8 mouse cellular contexts compared by ENCODE assay signal in genomic region chr4:126321111-126321853, GRCm38 (mm10). TPM values are rescaled to one million over a fixed set of nuclear protein-coding genes. Genes with fewer than 3 reads are reported as not detected.
DNase-seq lines count a peak whose midpoint lies in the region; ATAC-seq and TF ChIP-seq lines count a peak whose summit lies in the region.

Adprhl2 (minus strand) TSS chr4:126321703.

- TF ChIP-seq CTCF in heart, adult 2 months (IDR thresholded peaks at IDR 0.05): peak; percentile 100; the same call in 1 of the 2 replicates

- ATAC-seq in embryonic facial prominence, embryonic 13.5 days (ENCODE audit: insufficient number of reproducible peaks, insufficient read depth, low FRiP score, low TSS enrichment, low read depth): peak; percentile 59; the same call in 1 of the 2 replicates
- ATAC-seq in limb, embryonic 13.5 days (ENCODE audit: low FRiP score, low read depth): peak; percentile 74
- ATAC-seq in midbrain, embryonic 16.5 days: peak; percentile 85

- H3K4me2 ChIP-seq in embryonic facial prominence, embryonic 13.5 days: peak within 1 kb of the TSS; percentile 85
- peak within 1 kb of the TSS; percentile 84 for H3K4me2 ChIP-seq in limb, embryonic 13.5 days (replicated peaks)
- H3K4me2 ChIP-seq in midbrain, embryonic 16.5 days (ENCODE audit: low read length): peak within 1 kb of the TSS; percentile 89

- peak; percentile 93 for TF ChIP-seq EP300 in heart, adult 2 months (IDR thresholded peaks at IDR 0.05; ENCODE audit: insufficient read depth, low read depth, low read length)

- H3K27me3 ChIP-seq in embryonic facial prominence, embryonic 13.5 days: peaks cover 13% of the 10 kb centered on the region
- H3K27me3 ChIP-seq in heart, adult 2 months (ENCODE audit: control insufficient read depth, insufficient read depth, low read length): no peaks in the 10 kb centered on the region
- peaks cover 18% of the 10 kb centered on the region; the same call in 1 of the 2 replicates for H3K27me3 ChIP-seq in limb, embryonic 13.5 days
- peaks cover 6% of the 10 kb centered on the region for H3K27me3 ChIP-seq in midbrain, embryonic 16.5 days (ENCODE audit: control insufficient read depth, insufficient read depth, low read depth, low read length)

- H3K79me2 ChIP-seq in heart, adult 2 months (replicated peaks; ENCODE audit: control insufficient read depth, insufficient read depth, low read length): no peaks in the 10 kb centered on the region; the same call in 1 of the 2 replicates

- peaks cover 38% of the 10 kb centered on the region for H3K4me1 ChIP-seq in embryonic facial prominence, embryonic 13.5 days
- H3K4me1 ChIP-seq in heart, adult 2 months (ENCODE audit: control insufficient read depth, insufficient read depth, low read length): no peaks in the 10 kb centered on the region
- peaks cover 38% of the 10 kb centered on the region for H3K4me1 ChIP-seq in limb, embryonic 13.5 days
- H3K4me1 ChIP-seq in midbrain, embryonic 16.5 days (ENCODE audit: control insufficient read depth, insufficient read depth, low read length): peaks cover 23% of the 10 kb centered on the region

- H3K9me3 ChIP-seq in embryonic facial prominence, embryonic 13.5 days: no peaks in the 10 kb centered on the region
- no peaks in the 10 kb centered on the region for H3K9me3 ChIP-seq in limb, embryonic 13.5 days
- no peaks in the 10 kb centered on the region for H3K9me3 ChIP-seq in midbrain, embryonic 16.5 days (replicated peaks; ENCODE audit: control insufficient read depth, low read length, poor library complexity, severe bottlenecking)

- TF ChIP-seq POLR2A in heart, adult 2 months (IDR thresholded peaks at IDR 0.05; ENCODE audit: insufficient read depth, low read depth, low read length): peak; percentile 71

- intact Hi-C loops in heart, adult 2 months (cut with DNase I): loop anchor here (5.0 kb wide), 1 partner anchor 106 kb away; the partner anchor contains the start of gene Ago3

- DNase-seq in 3134 (ENCODE audit: extremely low read depth, insufficient read length, low spot score): peak; percentile 94
- peak; percentile 99 to 100 for DNase-seq in adrenal gland, postnatal 36 days
- DNase-seq in heart, adult 2 months: peak; percentile 96 to 99
- DNase-seq in kidney, adult 8-10 months: peak; percentile 95 to 98
- peak; percentile 99 for DNase-seq in spleen, postnatal 10 days (ENCODE audit: low spot score in 2 of 2)

- peak within 1 kb of the TSS; percentile 71 for H3K27ac ChIP-seq in embryonic facial prominence, embryonic 13.5 days
- peak within 1 kb of the TSS; percentile 81 for H3K27ac ChIP-seq in heart, adult 2 months
- H3K27ac ChIP-seq in limb, embryonic 13.5 days: peak within 1 kb of the TSS; percentile 78
- H3K27ac ChIP-seq in midbrain, embryonic 16.5 days (ENCODE audit: low read length): peak within 1 kb of the TSS; percentile 89

- under 1% methylated on average over 78 of the region's 80 CpGs for WGBS in embryonic facial prominence, embryonic 13.5 days
- under 1% methylated on average over 80 of the region's 80 CpGs for WGBS in heart, adult 2 months
- under 1% methylated on average over 80 of the region's 80 CpGs for WGBS in limb, embryonic 13.5 days
- under 1% methylated on average over 70 of the region's 80 CpGs for WGBS in midbrain, embryonic 16.5 days

- H3K36me3 ChIP-seq in embryonic facial prominence, embryonic 13.5 days: peaks cover 28% of the 10 kb centered on the region
- no peaks in the 10 kb centered on the region for H3K36me3 ChIP-seq in heart, adult 2 months (ENCODE audit: control insufficient read depth, insufficient read depth, low read length)
- H3K36me3 ChIP-seq in limb, embryonic 13.5 days: peaks cover 33% of the 10 kb centered on the region
- peaks cover 17% of the 10 kb centered on the region for H3K36me3 ChIP-seq in midbrain, embryonic 16.5 days (ENCODE audit: control insufficient read depth, insufficient read depth, low read length)

- peak within 1 kb of the TSS; percentile 91 for H3K9ac ChIP-seq in embryonic facial prominence, embryonic 13.5 days
- H3K9ac ChIP-seq in heart, adult 2 months (ENCODE audit: low read depth, low read length): peak within 1 kb of the TSS; percentile 83
- H3K9ac ChIP-seq in limb, embryonic 13.5 days: peak within 1 kb of the TSS; percentile 88
- H3K9ac ChIP-seq in midbrain, embryonic 16.5 days (ENCODE audit: low read depth, low read length): peak within 1 kb of the TSS; percentile 88

- H3K4me3 ChIP-seq in embryonic facial prominence, embryonic 13.5 days: peak within 1 kb of the TSS; percentile 83
- H3K4me3 ChIP-seq in heart, adult 2 months: peak within 1 kb of the TSS; percentile 91
- H3K4me3 ChIP-seq in limb, embryonic 13.5 days: peak within 1 kb of the TSS; percentile 75
- peak within 1 kb of the TSS; percentile 83 for H3K4me3 ChIP-seq in midbrain, embryonic 16.5 days (ENCODE audit: low read depth, low read length)

RNA-seq across cellular contexts. Expression of gene Adprhl2, which starts in this region (rescaled TPM):
- total RNA-seq in adrenal gland, postnatal 36 days (2021): 10 to 100 TPM; 31.2 to 34.2 TPM
- 94.3 and 97.5 TPM in 2 replicates for polyA plus RNA-seq in embryonic facial prominence, embryonic 13.5 days (2015; fragmentation: Nextera tagmentation; extraction: Ambion mirVana)
- 10 to 100 TPM; 12.9 to 13.0 TPM for total RNA-seq in heart, adult 2 months (2021)
- polyA plus RNA-seq in heart, adult 2 months (2012; rRNA removed): 14.7 and 16.0 TPM in 2 replicates
- 88.6 and 91.5 TPM in 2 replicates for polyA plus RNA-seq in limb, embryonic 13.5 days (2015; fragmentation: Nextera tagmentation; extraction: Ambion mirVana)
- 83.9 and 87.5 TPM in 2 replicates for polyA plus RNA-seq in midbrain, embryonic 16.5 days (2015; fragmentation: Nextera tagmentation; extraction: Ambion mirVana)

Comparison
In these comparisons a context has a peak if more than half of its experiments do, and no peak if none do; other contexts are left out.
1. Peak in every context shown above with its lines: DNase-seq, ATAC-seq, H3K4me3 ChIP-seq and H3K27ac ChIP-seq.